Mouse (Mus musculus) lung, postnatal 14 days (tissue): ENCODE data around the gene Fry.
A peak's percentile ranks its signal among the peaks of the same experiment; 100 is the strongest.

Experiments used
- DNase-seq: peaks from one replicate; pipeline ENCODE4 v3.0.0; 2021

Gene Fry

DNA sequence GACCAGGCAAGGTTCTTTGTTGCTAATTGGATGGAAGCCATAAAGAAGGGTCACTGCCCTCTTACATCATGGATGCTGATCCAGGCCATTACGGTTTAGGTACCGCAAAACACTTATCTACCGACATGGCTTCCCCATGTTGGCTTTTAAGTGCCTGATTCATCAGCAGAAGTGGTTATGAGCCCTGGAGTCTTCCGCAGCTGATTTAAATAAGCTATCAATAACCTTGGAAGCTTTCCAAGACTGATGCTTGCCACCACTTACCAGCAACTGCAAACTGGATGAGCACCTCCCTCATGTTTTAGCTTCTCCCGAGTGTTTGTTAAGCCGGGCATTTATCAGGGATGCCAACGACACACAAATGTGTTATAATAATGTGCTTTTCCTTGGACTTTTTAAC is 12.7 kb downstream of the Fry start:
- no peak for DNase-seq

DNA sequence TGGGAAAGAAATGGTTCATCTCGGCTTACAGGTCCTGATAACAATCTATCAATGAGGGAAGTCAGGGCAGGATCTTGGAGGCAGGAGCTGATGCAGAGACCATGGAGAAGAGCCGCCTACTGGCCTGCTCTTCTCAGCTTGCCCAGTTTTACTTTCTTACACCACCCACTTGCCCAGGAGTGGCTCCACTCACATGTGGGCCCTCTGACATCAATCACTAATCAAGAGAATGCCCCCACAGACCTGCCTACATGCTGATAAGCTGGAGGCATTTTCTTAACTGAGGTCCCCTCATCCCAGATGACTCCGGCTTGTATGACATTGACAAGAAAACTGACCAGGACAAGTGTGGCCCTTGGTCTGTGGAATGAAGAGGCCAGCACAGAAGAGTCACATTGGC is 16.2 kb downstream of the Fry start:
- DNase-seq = no peak

DNA sequence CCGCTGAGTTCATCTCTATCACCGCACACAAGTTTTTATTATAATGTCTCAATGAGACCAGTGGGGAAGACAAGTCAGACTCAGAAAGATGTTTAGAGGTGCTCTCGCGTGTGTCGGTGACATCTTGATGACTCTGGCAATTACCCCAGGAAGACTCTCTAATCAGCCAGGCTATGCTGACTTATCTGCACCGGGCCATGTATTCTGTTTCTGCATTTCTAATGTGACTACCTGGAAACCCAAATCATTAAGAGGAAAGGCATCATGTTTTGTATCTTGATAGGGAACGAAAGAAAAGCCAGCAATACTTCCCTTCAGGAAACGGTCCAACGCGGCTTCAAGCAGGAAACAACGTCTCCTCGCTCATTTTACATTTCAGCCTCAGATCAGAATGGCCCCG is 17.1 kb downstream of the Fry start:
- no peak for DNase-seq

DNA sequence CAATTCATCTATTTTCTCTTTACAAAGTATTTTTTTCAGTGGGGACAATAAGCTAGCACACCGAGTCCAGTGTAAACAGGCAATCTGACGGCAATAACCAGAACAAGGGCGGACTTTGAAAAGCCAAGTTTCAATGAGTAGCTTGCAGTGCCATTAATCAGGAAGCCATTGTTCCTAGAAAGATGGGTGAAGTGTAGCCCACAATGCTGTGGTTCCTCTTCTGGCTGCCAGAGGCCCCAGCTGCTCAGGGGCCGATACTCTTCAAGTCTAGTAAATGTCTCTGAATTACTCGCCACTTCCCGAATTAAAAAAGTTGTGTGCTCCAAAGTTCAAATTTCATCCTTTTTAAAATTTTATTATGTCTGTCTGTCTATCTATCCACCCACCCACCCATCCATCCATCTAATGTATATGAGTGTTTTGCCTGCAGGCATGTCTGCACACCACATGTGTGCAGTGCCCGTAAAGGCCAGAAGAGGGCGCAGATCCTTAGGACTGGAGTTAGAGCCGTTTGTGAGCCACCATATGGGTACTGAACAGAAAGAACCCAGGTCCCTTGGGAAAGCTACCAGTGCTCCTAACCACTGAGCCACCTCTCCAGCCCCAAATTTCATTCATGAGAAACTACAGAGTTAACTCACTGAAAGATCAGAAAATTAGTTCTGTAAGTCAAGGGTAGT is 19.5 kb downstream of the Fry start:
- no peak for DNase-seq

DNA sequence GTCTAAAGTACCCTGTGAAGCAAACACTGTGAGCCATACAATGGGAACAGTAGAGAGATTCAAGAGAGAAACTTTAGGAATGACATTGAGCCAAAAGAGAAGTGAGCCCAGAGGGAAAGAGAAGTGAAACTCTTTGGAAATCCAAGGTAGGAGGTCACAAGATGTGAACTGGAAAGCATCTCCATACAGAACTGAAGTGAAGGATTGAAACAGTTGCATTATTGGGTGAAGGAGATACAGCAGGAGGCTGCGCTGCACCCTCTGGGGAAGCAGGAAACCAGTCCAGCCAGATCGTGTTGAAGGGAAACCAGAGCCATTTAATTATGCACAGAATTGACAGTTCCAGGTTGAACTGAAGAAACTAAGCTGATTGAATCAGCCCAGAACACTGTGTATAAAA is 22.1 kb downstream of the Fry start:
- no peak for DNase-seq

DNA sequence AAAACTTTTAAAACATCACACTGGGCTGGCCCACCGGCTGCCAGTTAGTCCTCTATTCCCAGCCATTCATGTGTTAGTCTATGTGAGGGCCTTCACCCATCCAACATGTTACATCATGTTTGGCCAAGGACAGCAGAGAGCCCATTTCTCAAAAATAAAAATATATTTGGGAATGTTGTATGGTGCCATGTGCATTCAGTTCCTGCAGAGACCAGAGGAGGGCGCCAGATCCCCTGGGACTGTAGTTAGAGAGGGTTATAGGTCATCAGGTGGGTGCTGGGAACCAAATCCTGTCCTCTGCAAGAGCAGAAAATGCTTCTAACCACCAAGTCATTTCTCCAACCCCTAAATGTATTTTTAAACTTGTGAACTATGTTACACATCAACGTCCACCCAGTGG is 27.5 kb downstream of the Fry start:
- no peak for DNase-seq

DNA sequence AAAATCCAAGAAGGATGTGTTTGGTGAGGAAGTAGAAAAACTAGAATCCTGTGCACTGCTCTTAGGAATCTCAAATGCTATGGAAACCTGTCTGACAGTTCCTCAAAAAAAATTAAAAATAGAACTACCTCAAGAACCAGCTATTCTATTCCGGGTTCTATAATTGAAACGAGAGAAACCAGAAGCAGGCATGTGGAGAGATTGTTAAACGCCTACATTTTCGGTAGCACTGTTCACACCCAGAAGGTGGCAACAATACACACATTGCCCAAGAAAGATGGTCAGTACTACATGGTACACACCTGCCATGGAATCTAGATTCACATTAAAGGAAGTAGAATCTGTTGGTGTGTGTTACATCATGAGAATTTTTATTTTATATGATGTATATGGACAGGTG is 28.2 kb downstream of the Fry start:
- no peak for DNase-seq

DNA sequence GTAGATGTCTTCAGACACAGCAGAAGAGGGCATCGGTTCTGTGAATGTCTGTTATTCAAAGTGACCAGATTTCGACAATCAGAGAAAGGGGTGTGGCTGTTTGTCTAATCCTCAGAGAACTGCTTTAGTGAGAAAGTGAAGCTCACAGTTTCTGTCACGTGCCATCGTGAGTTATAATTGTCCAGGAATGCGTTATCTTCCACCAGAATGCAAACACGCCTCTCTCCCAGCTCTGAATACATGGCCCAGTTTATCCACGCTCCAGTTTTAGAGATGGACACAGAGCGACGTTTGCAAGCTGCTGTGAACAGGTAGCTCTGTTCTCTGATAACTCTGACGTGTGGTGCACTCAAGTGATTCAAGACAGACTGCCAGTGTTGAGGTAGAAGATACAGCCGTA is 31.3 kb downstream of the Fry start:
- no peak for DNase-seq

DNA sequence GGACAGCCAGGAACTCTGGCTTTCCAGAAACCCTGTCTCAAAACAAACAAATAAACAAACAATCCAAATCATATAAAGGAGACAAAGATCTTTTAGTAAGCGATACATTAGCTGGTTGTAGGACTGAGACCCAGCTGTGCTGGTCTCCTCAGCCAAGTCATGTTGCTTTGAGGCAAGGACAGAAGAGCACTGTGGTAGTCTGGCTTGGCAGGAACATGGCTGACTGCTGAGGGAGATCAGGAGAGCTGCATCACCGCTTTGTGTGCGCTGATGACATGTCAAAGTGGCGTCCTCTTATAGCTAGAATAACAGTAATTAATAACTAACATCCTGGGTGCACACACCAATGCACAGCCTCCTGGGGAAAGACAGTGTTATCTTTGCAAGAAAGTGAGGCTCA is 32.5 kb downstream of the Fry start:
- no peak for DNase-seq

DNA sequence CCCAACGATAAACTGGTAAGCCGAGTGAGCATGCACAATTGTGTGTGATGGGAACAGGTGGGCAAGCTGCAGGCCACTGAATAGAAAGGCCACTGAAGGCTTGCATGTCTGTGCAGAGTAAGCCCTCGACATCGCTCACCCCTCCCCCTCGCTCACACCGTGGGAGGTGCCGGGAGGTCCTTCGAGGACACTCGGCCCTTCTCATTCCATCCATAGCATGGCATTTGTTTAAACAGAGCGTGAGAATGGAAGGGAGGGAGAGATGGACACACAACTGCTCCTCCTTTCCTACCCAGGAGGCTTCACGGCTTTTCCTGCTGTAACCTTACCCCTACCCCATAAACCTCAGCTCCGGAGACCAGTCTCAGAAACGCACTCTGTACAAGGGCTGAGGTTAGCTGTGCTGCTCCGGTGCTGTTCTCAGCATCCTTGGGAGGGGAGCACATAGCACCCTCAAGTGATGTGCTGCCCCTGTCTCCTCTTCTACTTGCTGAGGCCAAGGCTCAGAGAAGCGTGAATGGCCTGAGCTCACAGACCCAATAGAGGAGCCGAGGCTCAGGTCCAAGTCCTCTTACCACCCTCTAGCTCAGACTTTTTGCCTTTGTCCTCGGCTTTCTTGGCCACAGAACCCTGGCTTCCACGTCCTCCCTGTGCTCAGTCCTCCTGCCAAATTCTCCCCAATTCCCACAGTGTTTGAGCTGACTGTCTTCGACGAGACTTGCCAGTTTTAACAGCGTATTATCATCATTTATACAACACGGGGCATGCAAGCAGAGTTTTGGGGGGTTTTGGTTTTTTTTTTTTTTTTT is 33.8 kb downstream of the Fry start:
- DNase-seq = peak; percentile 32

DNA sequence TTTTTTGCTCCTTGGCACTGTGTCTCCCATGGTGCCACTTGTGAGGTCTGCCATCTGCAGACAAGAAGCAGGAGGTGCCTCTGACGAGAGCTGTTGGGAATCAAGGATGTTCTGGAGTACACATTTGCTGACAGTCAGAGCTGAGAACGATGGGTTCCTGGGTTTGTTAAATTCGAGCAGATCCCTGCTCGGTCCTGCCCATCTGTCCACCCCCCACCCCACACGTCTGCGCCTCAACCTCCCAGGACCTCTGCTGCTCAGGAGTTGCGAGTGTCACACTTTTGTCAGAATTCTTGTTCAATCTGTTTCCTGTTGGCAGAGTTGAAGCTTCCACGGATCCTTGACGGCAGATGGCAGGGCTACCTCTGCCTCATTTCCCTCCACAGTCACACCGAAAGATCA is 34.4 kb downstream of the Fry start:
- no peak for DNase-seq

DNA sequence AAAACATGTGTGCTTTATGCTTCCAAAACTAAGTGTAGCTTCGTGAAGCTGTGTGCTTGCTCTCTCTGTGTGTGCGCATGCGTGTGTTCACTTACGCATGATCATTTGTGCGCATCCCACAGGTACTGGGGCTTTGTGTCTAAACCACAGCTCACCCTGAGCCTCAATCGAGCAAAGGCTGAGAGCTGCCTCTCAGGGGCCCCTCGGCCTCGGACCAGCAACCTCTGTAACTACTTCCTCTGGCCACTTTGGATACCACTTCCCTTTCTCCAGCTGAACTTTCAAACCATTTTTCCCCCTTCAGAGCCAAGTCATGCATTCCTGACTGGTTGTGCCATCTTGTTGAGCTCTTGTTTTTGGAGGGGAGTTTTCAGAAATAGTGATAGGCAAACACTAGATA is 36.9 kb downstream of the Fry start:
- DNase-seq = peak; percentile 17

DNA sequence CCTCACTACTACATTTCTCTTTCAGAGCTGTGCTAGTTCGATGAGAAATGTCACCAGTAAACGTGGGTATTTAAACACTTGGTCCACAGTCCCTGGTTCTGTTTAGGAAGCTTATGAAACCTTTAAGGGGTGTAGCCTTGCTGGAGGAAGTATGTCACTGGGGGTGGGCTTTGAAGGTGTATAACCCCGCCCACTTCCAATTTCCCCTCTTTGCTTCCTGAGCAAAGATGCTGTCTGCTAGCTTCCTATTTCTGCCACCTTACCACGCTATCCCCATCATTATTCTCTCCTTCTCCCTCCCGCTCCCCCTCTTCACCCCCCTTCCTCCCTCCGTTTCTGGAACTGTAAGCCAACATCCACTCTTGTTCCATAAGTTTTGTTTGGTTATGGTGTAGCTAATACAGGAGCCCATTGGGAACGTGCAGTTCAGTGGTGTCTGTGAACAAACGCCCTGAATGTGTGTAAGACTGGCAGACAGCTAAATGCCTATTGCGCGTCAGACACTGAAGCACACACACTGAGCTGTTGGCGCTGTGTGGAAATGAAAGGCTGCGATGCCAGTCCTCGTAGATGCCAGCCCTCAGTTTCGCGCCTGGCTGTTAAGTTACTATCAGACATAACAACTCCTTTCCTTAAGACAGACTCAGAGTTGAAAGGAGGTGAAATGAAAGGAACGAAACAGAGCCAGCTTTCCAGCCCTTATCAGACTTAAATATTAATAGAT is 37.8 kb downstream of the Fry start:
- DNase-seq = peak; percentile 14

DNA sequence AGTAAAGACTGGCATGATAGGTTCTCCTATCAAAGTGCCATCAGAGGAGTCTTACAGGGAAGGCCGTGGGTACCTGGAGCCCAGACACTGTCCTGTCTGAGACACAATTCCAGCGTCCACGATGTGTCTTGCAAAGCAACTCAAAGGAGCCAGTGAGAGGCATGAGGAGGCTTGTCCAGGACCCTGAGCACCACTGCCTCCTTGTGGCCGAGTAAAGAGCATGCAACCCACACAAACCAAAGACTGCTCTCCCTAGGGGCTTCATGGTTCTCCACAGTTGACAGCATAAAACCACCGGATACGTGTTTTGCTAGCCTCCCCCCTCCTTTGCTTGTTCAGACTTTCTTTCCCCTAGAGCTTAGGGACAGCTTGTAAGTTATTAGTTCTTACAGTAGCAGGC is 39.2 kb downstream of the Fry start:
- DNase-seq = peak; percentile 70

DNA sequence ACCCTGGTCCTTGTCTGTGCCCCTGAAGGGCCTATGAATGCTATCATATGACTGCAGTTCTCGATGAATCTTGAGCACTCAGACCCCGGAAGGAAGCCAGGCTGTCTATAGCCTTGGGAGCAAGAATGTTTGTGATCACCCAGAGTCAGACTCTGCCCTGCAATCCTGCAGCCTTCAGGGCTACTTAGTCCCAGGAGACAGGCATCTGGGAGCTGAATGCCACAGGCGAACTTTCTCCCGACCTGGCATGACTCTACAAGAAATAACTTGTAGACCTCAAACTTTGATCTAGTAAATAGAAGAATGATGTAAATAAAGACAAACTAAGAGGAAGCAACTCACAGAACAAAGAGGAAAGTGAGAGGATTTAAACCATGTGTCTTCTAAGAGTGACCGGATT is 40.7 kb downstream of the Fry start:
- no peak for DNase-seq

DNA sequence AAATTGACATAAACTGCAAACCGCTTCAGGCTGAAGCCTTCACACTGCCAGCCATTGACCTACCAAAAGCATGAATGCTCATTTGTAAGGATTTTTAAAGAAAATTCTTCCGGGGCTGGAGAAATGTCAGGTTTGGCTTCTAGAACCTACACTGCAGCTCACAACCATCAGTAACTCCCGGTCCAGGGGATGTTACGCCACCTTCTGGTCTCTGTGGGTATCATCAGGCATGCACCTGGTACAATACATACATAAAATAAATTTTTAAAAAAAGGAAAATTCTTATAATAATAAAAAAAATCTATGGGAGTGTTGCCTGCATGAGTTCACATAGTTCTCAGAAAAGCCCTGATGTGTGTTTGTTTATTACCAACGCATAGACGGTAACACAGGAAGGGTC is 42.7 kb downstream of the Fry start:
- no peak for DNase-seq

DNA sequence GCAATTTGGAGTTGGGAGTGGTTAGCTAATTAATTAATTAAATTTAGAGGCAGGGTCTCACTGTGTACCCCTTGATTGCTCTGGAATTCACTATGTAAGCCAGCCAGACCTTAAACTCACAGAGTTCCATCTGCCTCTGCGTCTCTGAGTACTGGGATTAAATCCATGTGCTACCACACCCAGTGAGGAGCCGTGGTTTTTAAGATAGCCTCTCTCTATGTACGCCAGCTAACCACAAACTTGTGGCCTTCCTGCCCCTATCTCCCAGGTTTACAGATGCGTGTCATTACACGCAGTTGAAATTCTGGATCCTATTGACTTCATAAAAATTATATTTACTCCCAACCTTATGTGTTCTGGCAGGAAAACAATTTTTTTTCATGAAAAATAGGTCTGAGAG is 43.5 kb downstream of the Fry start:
- DNase-seq = no peak

DNA sequence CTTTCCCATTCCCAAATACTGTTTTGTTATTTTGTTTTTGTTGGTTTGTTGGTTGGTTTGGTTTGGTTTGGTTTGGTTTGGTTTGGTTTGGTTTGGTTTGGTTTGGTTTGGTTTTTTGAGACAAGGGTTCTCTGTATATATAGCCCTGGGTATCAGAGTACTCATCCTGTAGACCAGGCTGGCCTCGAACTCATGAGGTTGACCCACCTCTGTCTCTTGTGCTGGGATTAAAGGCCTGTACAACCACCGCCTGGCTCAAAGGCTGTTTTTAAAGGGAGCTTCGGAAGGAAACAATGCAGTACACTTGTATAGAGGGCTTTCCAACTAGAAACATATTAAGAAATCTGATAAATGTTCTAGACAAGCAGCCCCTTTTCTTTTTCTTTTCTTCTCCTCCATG is 46.2 kb downstream of the Fry start:
- DNase-seq = no peak

DNA sequence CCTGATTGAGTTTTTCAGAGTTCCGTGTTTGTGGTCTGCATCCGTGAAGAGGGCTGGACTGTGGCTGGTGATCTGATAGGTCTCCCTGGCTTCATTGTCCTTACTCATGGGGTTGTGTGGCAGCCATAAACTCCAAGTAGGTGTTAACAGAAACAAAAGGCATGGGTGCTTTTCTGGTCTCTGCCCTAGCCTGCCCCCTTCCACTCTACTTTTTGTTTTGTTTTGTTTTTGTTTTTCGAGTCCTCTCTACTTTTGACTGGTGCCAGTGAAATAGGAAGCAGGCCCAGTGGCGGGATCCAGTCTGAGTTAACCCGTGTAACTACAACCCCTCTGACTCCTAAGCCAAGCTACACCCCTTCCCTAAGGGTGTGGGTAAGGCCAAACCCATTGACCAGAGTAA is 48.4 kb downstream of the Fry start:
- no peak for DNase-seq

DNA sequence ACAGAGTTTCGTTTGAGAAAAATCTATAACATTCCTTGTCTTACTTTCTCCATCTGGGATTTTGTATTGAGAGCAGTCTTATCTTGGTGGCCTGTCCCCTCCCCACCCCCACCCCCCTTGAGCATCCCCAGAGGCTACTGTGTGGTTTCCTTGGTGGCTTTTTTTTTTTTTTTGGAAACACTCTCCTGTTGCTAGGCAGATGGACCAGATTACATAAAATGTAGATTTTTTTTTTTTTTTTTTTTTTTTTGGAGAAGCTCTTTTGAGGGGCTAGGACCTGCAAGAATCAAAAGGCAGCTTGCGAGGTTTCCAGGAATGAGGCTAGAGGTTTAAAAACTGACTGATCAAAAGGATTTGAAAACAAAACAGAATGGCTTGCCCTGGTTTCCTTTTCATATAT is 48.8 kb downstream of the Fry start:
- no peak for DNase-seq

DNA sequence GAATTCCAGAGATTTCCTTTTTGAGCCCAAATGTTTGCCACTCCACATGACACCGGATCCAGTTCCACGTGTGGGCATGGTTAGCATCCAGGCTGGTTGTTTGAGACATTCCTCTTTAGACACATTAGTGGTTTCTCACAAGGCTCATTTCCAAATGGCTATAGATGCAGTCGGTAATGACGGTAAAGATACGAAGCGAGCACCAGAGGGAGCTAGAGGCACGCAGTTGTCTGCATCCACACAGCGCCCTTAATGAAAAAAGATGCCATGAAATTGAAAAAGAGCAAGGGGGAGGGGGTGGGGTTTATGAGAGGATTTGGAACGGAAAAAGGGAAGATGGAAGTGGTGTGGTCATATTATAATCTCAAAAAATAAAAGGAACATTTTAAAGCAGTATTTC is 50.3 kb downstream of the Fry start:
- peak; percentile 76 for DNase-seq

DNA sequence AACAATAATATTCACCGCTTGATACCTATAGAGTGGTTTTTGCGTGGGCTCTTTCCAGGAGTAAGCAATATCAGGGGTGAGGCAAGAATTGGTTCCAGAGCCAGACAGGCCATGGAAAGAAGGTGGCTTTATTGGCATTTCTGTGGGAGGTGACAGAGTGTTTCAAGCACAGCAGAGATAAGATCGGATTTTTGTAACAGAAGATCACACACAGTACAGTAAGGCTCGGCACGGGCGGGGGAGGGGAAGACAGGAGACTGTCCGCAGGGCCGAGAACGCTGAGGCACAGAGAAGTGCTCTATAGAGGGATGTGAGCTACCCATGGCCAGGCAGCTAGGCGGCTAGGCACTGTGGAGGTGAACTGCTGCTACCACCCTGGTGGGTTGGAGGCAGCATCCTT is 53.1 kb downstream of the Fry start:
- DNase-seq = no peak

DNA sequence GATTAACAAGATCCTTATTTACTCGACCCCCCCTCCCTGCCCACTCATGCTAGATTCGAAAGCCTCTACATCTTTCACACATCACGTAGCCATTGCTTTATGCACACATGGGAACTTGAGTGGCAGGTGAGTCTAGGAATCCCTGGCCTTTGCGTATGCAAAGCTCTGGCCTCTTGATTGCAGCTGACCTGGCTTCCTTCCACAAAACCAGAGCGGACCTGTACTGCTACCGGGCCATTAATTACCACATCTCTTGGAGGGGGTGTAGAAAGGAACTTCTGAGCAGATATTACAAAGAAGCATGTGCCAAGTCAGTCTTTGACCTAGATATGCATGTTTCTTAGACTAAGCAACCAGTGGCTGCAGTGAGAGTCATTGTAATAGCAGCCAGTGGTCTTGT is 55.4 kb downstream of the Fry start:
- no peak for DNase-seq

DNA sequence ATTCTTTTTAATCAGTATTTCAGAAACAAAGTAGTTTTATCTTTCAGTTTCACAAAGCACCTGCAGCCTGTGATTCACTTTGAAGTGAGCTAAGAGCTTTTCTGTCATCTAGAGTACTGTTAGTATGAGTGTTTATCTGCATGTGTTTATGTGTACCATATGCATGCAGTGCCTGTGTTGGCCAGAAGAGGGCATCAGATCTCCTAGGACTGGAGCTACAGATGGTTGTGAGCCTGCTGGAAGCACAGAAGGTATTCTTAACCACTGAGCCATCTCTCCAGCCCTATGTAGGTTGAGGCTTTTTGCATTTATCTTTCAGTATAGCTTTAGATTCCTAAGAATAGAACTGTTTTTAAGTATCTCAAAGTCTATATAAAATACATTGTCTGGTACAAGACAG is 56.5 kb downstream of the Fry start:
- DNase-seq = no peak
